Mouse (Mus musculus) cerebellum, adult 2 months (tissue): ENCODE data around the gene Gm8257. TPM values are rescaled to one million over a fixed set of nuclear protein-coding genes. Genes with fewer than 3 reads are reported as not detected.
"Not testable (repeated sequence)": the region's sequence is repeated elsewhere in the genome, so short reads cannot be mapped to it uniquely, and the experiment has no call there.

Experiments used
- DNase-seq, 2 experiments: peaks; one replicate each; pipeline ENCODE4 v3.0.0; 2021
- H3K27ac ChIP-seq: fragments of 200-500 bp; 2 replicates; pipeline ENCODE4 v1.5.1; 2012; ENCODE audit warnings: low read length, control low read depth, inconsistent platforms; ENCODE audit not compliant: insufficient read depth
- H3K27me3 ChIP-seq: fragments of 200-500 bp; 2 replicates; pipeline ENCODE4 v1.6.1; 2012; ENCODE audit warnings: inconsistent platforms, mild to moderate bottlenecking, low read length, moderate library complexity; ENCODE audit not compliant: control insufficient read depth, insufficient read depth
- H3K4me1 ChIP-seq: fragments of 200-500 bp; 2 replicates; pipeline ENCODE4 v1.6.1; 2011; ENCODE audit warnings: low read length; ENCODE audit not compliant: control insufficient read depth, insufficient read depth
- H3K4me3 ChIP-seq: fragments of 200-500 bp; replicated peaks from 2 replicates; pipeline ENCODE3; 2011; ENCODE audit warnings: mild to moderate bottlenecking, low read depth, low read length, control low read depth; ENCODE audit not compliant: insufficient read depth
- CTCF ChIP-seq: fragments of 200-500 bp; IDR thresholded peaks from 2 replicates; pipeline ENCODE4 v1.5.1; 2011; ENCODE audit warnings: low read depth, mild to moderate bottlenecking, control low read depth, low read length, moderate library complexity, borderline replicate concordance; ENCODE audit not compliant: insufficient read depth
- POLR2A ChIP-seq: fragments of 200-500 bp; IDR thresholded peaks from 2 replicates; pipeline ENCODE4 v1.6.1; 2011; ENCODE audit warnings: low read length, control low read depth, borderline replicate concordance; ENCODE audit not compliant: insufficient read depth
- WGBS: fragments of 180-500 bp; shearing (Covaris S2); methylation state at CpG from one replicate; pipeline ENCODE4 v1.1.7; 2018; 5-methylcytosine and 5-hydroxymethylcytosine counted together
- polyA plus RNA-seq: library from polyadenylated mRNA; depleted of rRNA; stranded (reverse); fragments of >200 nt; gene quantifications from 2 replicates; pipeline ENCODE4 v1.2.3, GENCODE M21; 2012; rRNA removed

The Gm8257 gene
- not detected in 2 replicates for polyA plus RNA-seq

DNA sequence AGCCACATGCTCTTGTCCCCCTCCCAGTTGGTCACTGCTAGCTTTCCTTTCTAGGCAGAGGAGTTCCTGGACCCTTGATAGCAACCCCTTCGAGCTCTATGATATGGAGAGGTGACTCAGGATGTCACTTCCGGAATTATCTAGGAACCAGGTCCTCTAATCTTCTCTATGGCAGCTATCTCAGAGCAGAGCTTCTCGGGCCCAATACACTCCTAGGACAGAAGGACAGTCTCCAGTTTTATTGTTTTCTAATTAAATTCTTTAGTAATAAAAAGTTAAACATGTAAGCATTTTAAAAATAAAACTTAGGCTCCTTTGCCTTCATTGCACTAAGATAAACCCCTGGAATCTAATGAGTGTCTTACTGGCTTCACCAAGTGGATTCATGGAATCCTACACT, at the start of gene Gm8257:
Gene Gm8257, minus strand, starts transcription at position 101 of the 400 bp plus-strand sequence.
- WGBS, result 76% methylated on average over 3 of the region's 3 CpGs
- H3K4me1 ChIP-seq, DNase-seq, H3K4me3 ChIP-seq, H3K27me3 ChIP-seq, H3K27ac ChIP-seq: not testable (repeated sequence)

DNA sequence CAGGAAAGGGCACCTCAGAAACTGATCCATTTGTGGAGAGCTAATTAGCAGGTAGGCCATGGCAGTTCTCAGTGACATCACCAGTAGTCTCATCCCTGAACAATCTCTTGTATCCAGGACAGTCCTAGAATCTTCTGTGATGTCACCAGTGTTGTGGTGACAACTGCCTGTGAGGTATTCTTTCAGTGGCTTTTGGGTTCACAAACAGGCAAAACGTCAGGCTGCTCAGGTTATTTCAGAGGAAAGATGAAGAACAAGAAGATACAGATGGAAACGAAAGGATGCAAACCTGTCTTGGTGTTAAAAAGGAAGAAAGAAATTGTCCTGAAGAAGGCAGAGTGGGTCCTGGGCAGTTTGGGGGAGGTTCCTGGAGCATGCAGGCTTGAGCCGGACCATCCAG, 44.0 kb upstream of the Gm8257 start, which contains the start of gene Gm8267:
Gene Gm8267, minus strand, starts transcription at position 101 of the 400 bp plus-strand sequence.
- TF ChIP-seq CTCF (no peak), POLR2A (no peak)
- no peak within 1 kb of the TSS for H3K27ac ChIP-seq
- H3K27me3 ChIP-seq, result no peaks in the 10 kb centered on the region
- H3K4me3 ChIP-seq, result no peak within 1 kb of the TSS
- DNase-seq, result no peak
- H3K4me1 ChIP-seq, result no peaks in the 10 kb centered on the region
- 68% methylated on average over 3 of the region's 3 CpGs for WGBS

DNA sequence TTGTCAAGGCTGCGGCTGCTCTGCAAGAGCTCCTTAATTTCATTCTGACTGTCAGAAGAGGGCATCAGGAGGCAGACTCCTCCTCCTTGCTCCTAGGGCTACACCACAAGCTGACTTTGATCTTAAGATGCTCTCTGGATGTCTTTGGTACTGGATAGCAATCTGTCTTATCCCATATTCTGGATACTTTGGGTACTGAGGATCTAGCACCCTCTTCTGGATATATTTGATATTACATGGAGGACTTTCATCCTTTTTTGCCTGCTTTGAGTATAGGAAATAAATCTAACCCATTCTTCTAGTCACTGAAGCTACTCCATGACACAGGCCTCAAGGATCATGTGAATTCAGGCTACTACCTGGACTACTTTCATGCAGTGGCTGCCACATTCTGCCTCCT, 36.5 kb upstream of the Gm8257 start:
- H3K4me1 ChIP-seq, H3K27ac ChIP-seq, H3K4me3 ChIP-seq, DNase-seq, H3K27me3 ChIP-seq: not testable (repeated sequence)
- WGBS, result 63% methylated on average over 1 of the region's 1 CpGs

- not testable (repeated sequence) for DNase-seq, H3K4me1 ChIP-seq, H3K27ac ChIP-seq, H3K4me3 ChIP-seq, H3K27me3 ChIP-seq
Measured at GRCm38 (mm10) chr14:44730711-44731110, 24.5 kb upstream of the Gm8257 start.

DNA sequence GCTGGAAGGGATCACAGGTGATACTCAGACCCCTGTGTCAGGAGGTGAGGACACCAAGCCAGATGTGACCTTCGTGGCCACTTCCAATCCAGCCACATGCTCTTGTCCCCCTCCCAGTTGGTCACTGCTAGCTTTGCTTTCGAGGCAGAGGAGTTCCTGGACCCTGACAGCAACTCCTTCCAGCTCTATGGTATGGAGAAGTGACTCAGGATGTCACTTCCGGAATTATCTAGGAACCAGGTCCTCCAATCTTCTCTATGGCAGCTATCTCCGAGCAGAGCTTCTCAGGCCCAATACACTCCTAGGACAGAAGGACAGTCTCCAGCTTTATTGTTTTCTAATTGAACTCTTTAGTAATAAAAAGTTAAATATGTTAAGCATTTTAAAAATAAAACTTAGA, 78.5 kb downstream of the Gm8257 start, which contains the start of gene Gm5624:
Gene Gm5624, minus strand, starts transcription at position 202 of the 400 bp plus-strand sequence.
- WGBS, result 68% methylated on average over 4 of the region's 4 CpGs
- H3K27ac ChIP-seq, H3K4me1 ChIP-seq, DNase-seq, H3K27me3 ChIP-seq, H3K4me3 ChIP-seq: not testable (repeated sequence)

Other genes with a start within 250 kb of the Gm8257 start
- not detected in 2 replicates for gene BC061237, start 214.0 kb downstream of the Gm8257 start, polyA plus RNA-seq
- gene Gm17093, start 188.2 kb downstream of the Gm8257 start, polyA plus RNA-seq, result not detected in 2 replicates
- not detected in 2 replicates for gene Gm8247, start 123.3 kb downstream of the Gm8257 start, polyA plus RNA-seq
- gene Gm5624, start 78.5 kb downstream of the Gm8257 start, polyA plus RNA-seq, result 0.19 TPM in 1 of 2 replicates, not detected in the other
- gene Gm8267, start 43.9 kb upstream of the Gm8257 start, polyA plus RNA-seq, result not detected in 2 replicates
- gene Ptgdr, start 152.9 kb upstream of the Gm8257 start, polyA plus RNA-seq, result 0.26 and 0.32 TPM in 2 replicates